Mouse (Mus musculus): ENCODE results near the gene Pias1. TPM values are rescaled to one million over a fixed set of nuclear protein-coding genes. Genes with fewer than 3 reads are reported as not detected.
"Not testable (repeated sequence)": the region's sequence is repeated elsewhere in the genome, so short reads cannot be mapped to it uniquely, and the experiment has no call there.

Pias1 gene
- total RNA-seq, 2 experiments from 2014 or later: 22.6 to 29.4 TPM

GRCm38 (mm10) chr9:62945346-62945745 is 42.4 kb downstream of the Pias1 start:
- no peak for DNase-seq
- intact Hi-C loops (cut with DNase I): no loop called here

- intact Hi-C loops (cut with DNase I): no loop called here
- DNase-seq: no peak
These were observed 43.7 kb downstream of the Pias1 start for GRCm38 (mm10) chr9:62944063-62944462.

- intact Hi-C loops (cut with DNase I): no loop called here
- DNase-seq: no peak
These were observed 46.8 kb downstream of the Pias1 start for GRCm38 (mm10) chr9:62940966-62941365.

GRCm38 (mm10) chr9:62935854-62936253 is 51.9 kb downstream of the Pias1 start:
- intact Hi-C loops (cut with DNase I): no loop called here
- DNase-seq: no peak

GRCm38 (mm10) chr9:62934700-62935400 is 52.9 kb downstream of the Pias1 start:
- DNase-seq: no peak
- intact Hi-C loops (cut with DNase I): loop anchor here (5.0 kb wide), 1 partner anchor 47 kb away; no protein-coding TSS in a partner anchor

GRCm38 (mm10) chr9:62932575-62933339 is 55.0 kb downstream of the Pias1 start:
- no peak for DNase-seq
- intact Hi-C loops (cut with DNase I): loop anchor here (5.0 kb wide), 1 partner anchor 50 kb away; no protein-coding TSS in a partner anchor

- no peak for DNase-seq
- intact Hi-C loops (cut with DNase I): no loop called here
These were observed 62.7 kb downstream of the Pias1 start for GRCm38 (mm10) chr9:62924886-62925610.

- no peak for DNase-seq
- intact Hi-C loops (cut with DNase I): no loop called here
These were observed 66.8 kb downstream of the Pias1 start for GRCm38 (mm10) chr9:62920877-62921276.

GRCm38 (mm10) chr9:62917059-62917458 is 70.7 kb downstream of the Pias1 start:
- DNase-seq: no peak
- intact Hi-C loops (cut with DNase I): no loop called here

GRCm38 (mm10) chr9:62913390-62914069 is 74.2 kb downstream of the Pias1 start:
- intact Hi-C loops (cut with DNase I): loop anchor here (5.0 kb wide), 1 partner anchor 209 kb away; no protein-coding TSS in a partner anchor
- DNase-seq: no peak

- intact Hi-C loops (cut with DNase I): no loop called here
- DNase-seq: no peak
These were observed 82.7 kb downstream of the Pias1 start for GRCm38 (mm10) chr9:62905039-62905438.

GRCm38 (mm10) chr9:62903841-62904240 is 83.9 kb downstream of the Pias1 start:
- intact Hi-C loops (cut with DNase I): no loop called here

GRCm38 (mm10) chr9:62901736-62902135 is 86.0 kb downstream of the Pias1 start:
- DNase-seq: no peak
- intact Hi-C loops (cut with DNase I): no loop called here

More at GRCm38 (mm10) chr9:62903841-62904240, 83.9 kb downstream of the Pias1 start:
- no peak for DNase-seq

GRCm38 (mm10) chr9:62894486-62894885 is 93.2 kb downstream of the Pias1 start:
- DNase-seq: peak; percentile 65 to 69
- intact Hi-C loops (cut with DNase I): no loop called here

GRCm38 (mm10) chr9:62881871-62882270 is 105.9 kb downstream of the Pias1 start:
- intact Hi-C loops (cut with DNase I): no loop called here

GRCm38 (mm10) chr9:62877825-62878224 is 109.9 kb downstream of the Pias1 start:
- no peak for DNase-seq
- intact Hi-C loops (cut with DNase I): no loop called here

More at GRCm38 (mm10) chr9:62881871-62882270, 105.9 kb downstream of the Pias1 start:
- peak; percentile 38 to 67 for DNase-seq

- DNase-seq: no peak
- intact Hi-C loops (cut with DNase I): no loop called here
These were observed 110.6 kb downstream of the Pias1 start for GRCm38 (mm10) chr9:62876966-62877616.

GRCm38 (mm10) chr9:62870728-62871127 is 117.0 kb downstream of the Pias1 start:
- DNase-seq: no peak
- intact Hi-C loops (cut with DNase I): no loop called here

GRCm38 (mm10) chr9:62869236-62869635 is 118.5 kb downstream of the Pias1 start:
- DNase-seq; intact Hi-C loops (cut with DNase I): not testable (repeated sequence)

- intact Hi-C loops (cut with DNase I): no loop called here
These were observed 126.9 kb downstream of the Pias1 start for GRCm38 (mm10) chr9:62860866-62861265.

More at GRCm38 (mm10) chr9:62860866-62861265, 126.9 kb downstream of the Pias1 start:
- DNase-seq: no peak

Measured in heart, postnatal 36 days (tissue).